Mouse (Mus musculus) olfactory bulb, adult 2 months (tissue): ENCODE data around the gene Acly.

Source experiments
- CTCF ChIP-seq: fragments of 200-500 bp; IDR thresholded peaks from 2 replicates; pipeline ENCODE4 v1.5.1; 2012; ENCODE audit warnings: low read depth, mild to moderate bottlenecking, low read length, moderate library complexity; ENCODE audit not compliant: insufficient read depth
- POLR2A ChIP-seq: fragments of 200-500 bp; IDR thresholded peaks from 2 replicates; pipeline ENCODE4 v1.6.1; 2012; ENCODE audit warnings: mild to moderate bottlenecking, low read depth, low read length, moderate library complexity; ENCODE audit not compliant: insufficient read depth

- no peak for TF ChIP-seq CTCF
- TF ChIP-seq POLR2A, result no peak
These were observed 43.3 kb downstream of the Acly start for GRCm38 (mm10) chr11:100484461-100484860.
